Mouse (Mus musculus) CH12.LX (cell line): Measurements from ENCODE around the gene Gm14226. TPM values are rescaled to one million over a fixed set of nuclear protein-coding genes. Genes with fewer than 3 reads are reported as not detected.
"Not testable (repeated sequence)": the region's sequence is repeated elsewhere in the genome, so short reads cannot be mapped to it uniquely, and the experiment has no call there.

Experiments
- DNase-seq: peaks from one replicate; pipeline ENCODE4 v3.0.0-alpha.2; 2013; ENCODE audit errors: extremely low read depth
- H3K27ac ChIP-seq: 2 replicates; pipeline ENCODE4 v1.5.1; 2012; ENCODE audit warnings: low read depth, mild to moderate bottlenecking, control low read depth, moderate library complexity; ENCODE audit not compliant: insufficient read depth
- H3K27me3 ChIP-seq: replicated peaks from 2 replicates; pipeline ENCODE3; 2012; ENCODE audit warnings: inconsistent platforms
- H3K36me3 ChIP-seq, 2 experiments: replicated peaks in 1 of 2; 2 replicates each; pipeline versions ENCODE3 to v1.6.1; 2012; ENCODE audit warnings: inconsistent platforms in 1 of 2, low read length in 1 of 2, mild to moderate bottlenecking in 1 of 2, mixed read lengths in 1 of 2, moderate library complexity in 1 of 2; ENCODE audit not compliant: control insufficient read depth in 1 of 2, insufficient read depth in 1 of 2
- H3K4me1 ChIP-seq, 2 experiments: 2 replicates each; pipeline ENCODE4 v1.6.1; 2012; ENCODE audit warnings: inconsistent platforms in 1 of 2, moderate library complexity in 1 of 2; ENCODE audit not compliant: insufficient read depth in 2 of 2, control insufficient read depth in 1 of 2
- H3K4me2 ChIP-seq: 2 replicates; pipeline ENCODE4 v1.6.1; 2012; ENCODE audit warnings: low read depth, mild to moderate bottlenecking, control low read depth; ENCODE audit not compliant: poor library complexity, insufficient read depth, severe bottlenecking
- H3K4me3 ChIP-seq, 3 experiments: fragments of 150-350 bp in 1 of 3; sonication (generic) in 1 of 3; replicated peaks in 1 of 3; 2 replicates each; pipeline versions ENCODE3 to v1.5.1; 2011 to 2012; ENCODE audit warnings: low read depth in 2 of 3, low read length in 2 of 3, mild to moderate bottlenecking in 2 of 3, moderate library complexity in 2 of 3, control low read depth in 1 of 3, improper control_type of control experiment in 1 of 3, inconsistent platforms in 1 of 3, mixed read lengths in 1 of 3; ENCODE audit not compliant: poor library complexity in 1 of 3
- H3K79me2 ChIP-seq: replicated peaks from 2 replicates; pipeline ENCODE4 v1.6.1; 2012; ENCODE audit warnings: mild to moderate bottlenecking, moderate library complexity; ENCODE audit not compliant: control insufficient read depth, poor library complexity, insufficient read depth, severe bottlenecking; ENCODE audit errors: extremely low read depth
- H3K9ac ChIP-seq: 2 replicates; pipeline ENCODE4 v1.6.1; 2012; ENCODE audit warnings: low read depth, mild to moderate bottlenecking, control low read depth, moderate library complexity; ENCODE audit not compliant: insufficient read depth
- H3K9me3 ChIP-seq: replicated peaks from 2 replicates; pipeline ENCODE3; 2012; ENCODE audit warnings: low read length, inconsistent platforms, mixed read lengths
- CHD1 ChIP-seq: IDR thresholded peaks from 2 replicates; pipeline ENCODE4 v1.6.1; 2012; ENCODE audit warnings: low read depth, low read length, improper control_type of control experiment, inconsistent platforms
- ELF1 ChIP-seq: IDR thresholded peaks from 2 replicates; pipeline ENCODE4 v1.6.1; 2014; ENCODE audit warnings: low read depth, mild to moderate bottlenecking, inconsistent platforms, low read length, improper control_type of control experiment
- HCFC1 ChIP-seq: IDR thresholded peaks from 2 replicates; pipeline ENCODE4 v1.6.1; 2012; ENCODE audit warnings: low read depth, mild to moderate bottlenecking, inconsistent platforms, low read length, improper control_type of control experiment
- IRF4 ChIP-seq: IDR thresholded peaks from 2 replicates; pipeline ENCODE4 v1.6.1; 2014; ENCODE audit warnings: low read depth, mild to moderate bottlenecking, inconsistent platforms, low read length, improper control_type of control experiment
- JUN ChIP-seq: IDR thresholded peaks from 2 replicates; pipeline ENCODE4 v1.6.1; 2011; ENCODE audit warnings: low read depth, mild to moderate bottlenecking, low read length, improper control_type of control experiment, moderate library complexity; ENCODE audit not compliant: insufficient read depth
- MEF2A ChIP-seq: IDR thresholded peaks from 2 replicates; pipeline ENCODE4 v1.6.1; 2014; ENCODE audit warnings: low read depth, mild to moderate bottlenecking, inconsistent platforms, low read length, improper control_type of control experiment, borderline replicate concordance
- NELFE ChIP-seq: IDR thresholded peaks from 2 replicates; pipeline ENCODE4 v1.6.1; 2011; ENCODE audit warnings: low read depth, low read length, improper control_type of control experiment
- POLR2A ChIP-seq: IDR thresholded peaks from 2 replicates; pipeline ENCODE4 v1.6.1; 2011; ENCODE audit warnings: low read depth, mild to moderate bottlenecking, improper control_type of control experiment, low read length
- RCOR1 ChIP-seq: conservative IDR thresholded peaks from 2 replicates; pipeline ENCODE4 v1.6.1; 2012; ENCODE audit warnings: low read depth, mild to moderate bottlenecking, inconsistent platforms, low read length, improper control_type of control experiment
- TCF12 ChIP-seq: IDR thresholded peaks from 2 replicates; pipeline ENCODE4 v1.6.1; 2014; ENCODE audit warnings: low read depth, mild to moderate bottlenecking, inconsistent platforms, low read length, improper control_type of control experiment
- USF2 ChIP-seq: conservative IDR thresholded peaks from 2 replicates; pipeline ENCODE4 v1.6.1; 2011; ENCODE audit warnings: low read depth, low read length, improper control_type of control experiment
- ZMIZ1 ChIP-seq: IDR thresholded peaks from 2 replicates; pipeline ENCODE4 v1.6.1; 2012; ENCODE audit warnings: low read depth, mild to moderate bottlenecking, inconsistent platforms, low read length, improper control_type of control experiment
- dilution Hi-C: fragments of 300-500 bp; cut with MboI; formaldehyde crosslinking; loops from 2 replicates; pipeline ENCODE4 v1.14.3; 2020; ENCODE audit warnings: low sequenced_read_pairs; ENCODE audit not compliant: extremely low pct_unique_long_range_greater_than_20kb, extremely low pct_ligation_motif_present
- in situ Hi-C: fragments of 300-500 bp; cut with MboI; formaldehyde crosslinking; loops from 3 replicates; pipeline ENCODE4 v1.14.3; 2019; ENCODE audit warnings: low sequenced_read_pairs, low pct_ligation_motif_present, low pct_unique_long_range_greater_than_20kb, mixed read lengths
- polyA plus RNA-seq: library from polyadenylated mRNA; unstranded; fragments of >175 nt; gene quantifications from 2 replicates; pipeline ENCODE4 v1.2.1, GENCODE M21; 2012; ENCODE audit warnings: low read depth; ENCODE audit not compliant: insufficient read length
- total RNA-seq, 2 experiments: library from RNA; depleted of rRNA; stranded (reverse); fragments of 300-350 nt in 1 of 2; fragments of >200 nt in 1 of 2; gene quantifications; 2 replicates each; pipeline ENCODE4 v1.2.3; 2012 to 2014

Gene Gm14226
- total and polyA plus RNA-seq, 3 experiments: not detected

- in situ Hi-C loops (no loop called here), dilution Hi-C loops (no loop called here)
- Histone ChIP-seq H3K9me3 (peaks cover 5% of the 10 kb centered on the region), H3K4me2 (no peak overlapping the region), H3K27me3 (no peaks in the 10 kb centered on the region), H3K79me2 (no peaks in the 10 kb centered on the region), H3K27ac (no peak overlapping the region), H3K36me3 (no peaks in the 10 kb centered on the region), H3K4me3 (no peak overlapping the region), H3K4me1 (no peaks in the 10 kb centered on the region), H3K9ac (no peak overlapping the region)
- DNase-seq: no peak
- TF ChIP-seq ELF1 (no peak), RCOR1 (no peak), MEF2A (no peak), NELFE (no peak), TCF12 (no peak), HCFC1 (no peak), CHD1 (no peak), POLR2A (no peak), IRF4 (no peak), USF2 (no peak)
Observed at GRCm38 (mm10) chr2:155005491-155005890, 12.6 kb upstream of the Gm14226 start.

DNA sequence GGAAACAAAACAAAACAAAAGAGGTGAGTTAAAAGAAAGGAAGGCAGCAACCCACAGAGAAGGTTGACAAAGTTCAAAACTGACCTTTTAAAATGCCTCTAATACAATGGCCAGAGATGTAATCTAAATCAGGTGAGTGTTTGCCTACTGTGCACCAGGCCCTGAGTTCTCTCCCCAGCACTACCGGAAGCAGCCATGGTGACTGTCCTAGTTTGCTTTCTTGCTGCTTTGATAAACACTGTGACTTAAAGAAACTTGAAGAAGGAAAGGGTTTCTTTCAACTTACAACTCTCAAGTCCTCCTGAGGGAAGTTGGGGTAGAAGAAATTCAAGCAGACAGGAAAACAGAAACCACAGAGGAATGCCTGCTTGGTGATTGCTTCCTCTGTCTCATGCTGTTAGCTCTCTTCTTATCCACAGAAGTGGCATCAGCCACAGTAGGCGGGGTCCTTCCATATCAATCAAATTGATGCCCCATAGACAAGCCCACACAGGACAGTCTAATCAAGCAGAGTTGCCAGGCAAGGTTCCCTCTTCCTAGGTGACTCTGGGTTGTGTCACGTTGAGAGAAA lies 6.9 kb upstream of the Gm14226 start:
- Histone ChIP-seq H3K36me3 (no peaks in the 10 kb centered on the region), H3K4me2 (no peak overlapping the region), H3K79me2 (no peaks in the 10 kb centered on the region), H3K4me1 (peaks cover 0 to 8% of the 10 kb centered on the region in 2 experiments; a peak in 1 of 4 replicates), H3K9ac (no peak overlapping the region), H3K4me3 (no peak overlapping the region), H3K9me3 (no peaks in the 10 kb centered on the region), H3K27ac (no peak overlapping the region), H3K27me3 (peaks cover 3% of the 10 kb centered on the region)
- TF ChIP-seq ZMIZ1 (no peak), USF2 (no peak), JUN (no peak)
- in situ Hi-C loops: no loop called here
- no peak for DNase-seq
- dilution Hi-C loops: no loop called here

- Histone ChIP-seq H3K4me1 (peaks cover 0 to 8% of the 10 kb centered on the region in 2 experiments; a peak in 1 of 4 replicates), H3K27ac (no peak overlapping the region), H3K79me2 (no peaks in the 10 kb centered on the region), H3K27me3 (peaks cover 3% of the 10 kb centered on the region), H3K4me3 (no peak overlapping the region), H3K9ac (no peak overlapping the region)
- DNase-seq: no peak
- in situ Hi-C loops: no loop called here
- dilution Hi-C loops: no loop called here
- TF ChIP-seq POLR2A: no peak
- TF ChIP-seq, all 38 proteins: peak for 0
- Histone ChIP-seq H3K36me3 (no peaks in the 10 kb centered on the region), H3K9me3 (no peaks in the 10 kb centered on the region), H3K4me2 (no peak overlapping the region)
Observed at GRCm38 (mm10) chr2:155012991-155013390, 5.1 kb upstream of the Gm14226 start.

DNA sequence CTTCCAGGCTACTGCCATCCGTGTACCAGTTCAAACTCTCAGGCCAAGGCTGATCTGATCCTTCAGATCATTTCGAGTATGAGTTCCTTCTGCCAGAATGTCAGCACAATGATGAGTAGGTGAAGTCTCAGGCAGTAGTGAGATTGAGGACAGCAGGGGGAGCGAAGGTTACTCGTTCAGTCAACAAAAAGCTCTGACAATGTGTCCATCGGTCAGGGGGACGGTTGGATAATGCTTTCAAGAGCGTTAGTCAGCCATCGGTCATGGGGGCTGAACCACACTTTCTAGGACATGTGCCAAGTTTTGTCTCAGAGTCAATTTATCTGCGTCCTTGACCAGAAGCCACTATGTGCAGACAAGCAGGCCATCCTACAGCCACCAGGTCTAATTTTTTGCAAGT lies 1.3 kb upstream of the Gm14226 start:
- H3K4me3 ChIP-seq, in situ Hi-C loops, H3K4me2 ChIP-seq, H3K79me2 ChIP-seq, H3K27me3 ChIP-seq, DNase-seq, H3K9me3 ChIP-seq, H3K36me3 ChIP-seq, dilution Hi-C loops, H3K27ac ChIP-seq, H3K9ac ChIP-seq: not testable (repeated sequence)
- peaks cover 5 to 11% of the 10 kb centered on the region in 2 experiments; a peak in 3 of 4 replicates for H3K4me1 ChIP-seq
